Mouse (Mus musculus) layer of hippocampus, adult 6 months (tissue): Measurements from ENCODE around the gene Carm1. TPM values are rescaled to one million over a fixed set of nuclear protein-coding genes. Genes with fewer than 3 reads are reported as not detected.

ENCODE experiments used
- long read RNA-seq, 2 experiments: library from polyadenylated mRNA; unstranded; transcript quantifications; one replicate each; pipeline ENCODE4 v2.0.0; 2019 to 2020
- microRNA-seq: library from miRNA; unstranded; fragments of <30 nt; microRNA quantifications from one replicate; pipeline ENCODE4 v1.2.0, GENCODE M21; 2020
- polyA plus RNA-seq: library from polyadenylated mRNA; unstranded; fragments of <200 nt; fragmentation: Nextera tagmentation; gene quantifications from 2 replicates; pipeline ENCODE4 v1.2.3, GENCODE M21; 2021

Carm1 gene
- 6.5 and 7.8 TPM in 2 replicates for polyA plus RNA-seq
- long read RNA-seq, experiment 1, partial matches to known transcripts = 19 of 27 reads
- long read RNA-seq, experiment 1, other reads (novel, unspliced or antisense) = 2 of 27 reads
- long read RNA-seq, experiment 2, transcript Carm1-201 (16 exons, 3,220 nt) = major isoform, 19 of 60 reads
- long read RNA-seq, experiment 2, partial matches to known transcripts = 32 of 60 reads
- long read RNA-seq, experiment 2, other reads (novel, unspliced or antisense) = 6 of 60 reads

DNA sequence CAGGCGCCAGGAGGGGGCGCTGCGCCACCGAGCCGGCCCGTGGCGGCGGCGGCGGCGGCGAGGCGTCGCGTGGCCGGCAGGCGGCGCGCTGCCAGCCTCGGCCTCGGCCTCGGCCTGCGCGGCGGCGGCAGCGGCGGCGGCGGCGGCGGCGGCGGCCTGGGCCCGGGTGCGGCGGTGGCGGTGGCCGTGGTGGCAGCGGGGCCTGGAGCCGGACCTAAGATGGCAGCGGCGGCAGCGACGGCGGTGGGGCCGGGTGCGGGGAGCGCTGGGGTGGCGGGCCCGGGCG is at the start of gene Carm1:
Gene Carm1, plus strand, starts transcription at position 106 of the 286 bp plus-strand sequence.

DNA sequence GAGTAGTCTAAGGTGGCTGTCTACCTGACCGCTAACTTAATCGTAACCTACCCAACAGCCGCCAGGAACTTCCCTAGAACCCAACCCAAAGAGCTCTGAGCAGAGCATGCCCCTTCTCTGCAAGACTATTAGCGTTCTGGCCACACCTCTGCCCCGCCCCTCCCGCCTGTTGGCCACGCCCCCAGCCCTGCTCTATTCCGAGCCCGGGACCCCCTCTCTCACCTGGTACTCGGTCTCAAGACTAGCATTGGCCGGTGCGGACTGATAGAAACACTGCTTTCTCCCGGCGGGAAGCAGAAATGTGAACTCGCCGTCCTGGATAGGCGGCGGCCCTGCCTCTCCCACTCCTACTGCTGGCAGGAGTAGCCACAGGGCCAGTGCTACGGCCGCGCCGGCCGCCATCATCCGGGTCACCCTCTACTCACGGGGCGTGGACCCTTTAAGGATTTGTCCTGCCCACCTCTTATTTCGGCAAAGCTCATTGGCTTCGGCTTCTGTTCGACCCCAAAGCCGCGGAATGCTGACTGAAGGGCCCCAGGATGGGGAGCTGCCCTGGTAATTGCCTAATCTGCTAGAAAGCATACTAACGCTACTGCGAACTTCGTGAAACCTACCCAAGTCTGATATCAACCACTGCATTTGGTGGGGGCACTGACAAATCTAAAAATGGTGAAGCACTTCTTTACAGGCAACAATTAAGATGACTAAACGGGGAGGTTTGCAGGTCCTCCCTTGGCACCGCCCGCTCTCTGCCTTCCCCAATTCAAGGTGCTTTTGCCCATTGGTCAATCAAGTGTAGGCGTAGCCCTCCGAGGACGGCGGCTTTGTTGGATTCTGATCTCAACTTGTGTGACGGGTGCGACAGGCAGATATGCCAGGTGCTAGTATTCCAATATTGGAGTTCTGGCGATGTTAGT is 36.7 kb upstream of the Carm1 start, which contains the start of gene Tmed1:
Gene Tmed1, minus strand, starts transcription at position 481 of the 917 bp plus-strand sequence.

DNA sequence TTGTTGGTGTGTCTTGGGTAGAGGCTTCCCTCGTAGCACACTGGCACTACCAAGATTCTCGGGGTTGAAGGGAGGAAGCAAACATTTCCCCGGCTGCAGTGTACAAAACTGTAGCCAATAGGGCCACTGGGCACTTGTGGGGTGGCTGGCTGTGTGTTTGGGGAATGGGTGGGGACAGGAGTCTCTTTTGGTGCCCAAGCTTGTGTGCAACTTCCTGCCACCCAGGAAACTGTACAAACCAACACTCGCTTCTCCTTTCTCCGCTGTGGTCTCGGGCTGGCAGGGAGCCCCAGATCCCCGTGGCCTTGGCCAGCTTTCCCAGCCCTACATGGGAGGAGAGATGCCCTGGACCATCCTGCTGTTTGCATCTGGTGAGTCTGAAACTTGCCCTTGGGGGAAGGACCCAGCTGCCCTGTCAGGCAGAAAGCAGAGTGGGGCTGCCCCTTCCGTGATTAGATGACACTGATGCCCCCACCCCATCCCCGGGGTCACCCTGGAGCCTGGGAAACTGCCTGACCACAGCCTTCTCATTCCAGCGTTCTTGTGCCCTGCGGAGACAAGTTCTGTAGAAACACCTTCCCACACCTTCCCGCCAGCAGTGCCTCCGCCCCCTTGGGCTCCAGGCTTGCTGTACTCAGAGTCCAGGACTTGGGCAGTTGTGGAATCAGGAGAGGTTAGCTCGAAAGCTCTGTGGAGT is 20.6 kb upstream of the Carm1 start, which contains the start of gene AB124611:
Gene AB124611, plus strand, starts transcription at position 240 of the 697 bp plus-strand sequence.

DNA sequence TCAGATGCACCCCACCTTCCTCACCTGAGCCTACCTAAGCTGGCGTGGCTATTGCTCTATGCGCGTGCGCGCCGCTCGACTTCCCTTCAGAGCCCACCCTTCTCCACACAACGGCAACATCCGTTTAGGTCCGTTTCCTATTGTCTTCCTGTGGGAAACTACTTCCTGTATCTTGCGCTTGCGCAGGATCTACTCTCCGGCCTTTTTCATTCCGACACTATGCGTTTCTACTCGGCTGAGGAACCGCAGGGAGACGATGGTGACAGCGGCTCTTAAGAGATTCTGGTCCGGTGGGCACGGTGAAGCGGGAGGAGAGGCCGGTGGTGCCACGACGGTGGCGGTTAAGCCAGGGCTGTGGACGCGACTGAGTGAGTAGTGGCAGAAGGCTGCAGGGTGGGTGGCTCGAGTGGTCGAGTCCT is 46.0 kb downstream of the Carm1 start, which contains the start of the genes Timm29 and Yipf2:
Gene Timm29, plus strand, starts transcription at position 20 of the 419 bp plus-strand sequence.
Gene Yipf2, minus strand, starts transcription at position 126 of the 419 bp plus-strand sequence.

DNA sequence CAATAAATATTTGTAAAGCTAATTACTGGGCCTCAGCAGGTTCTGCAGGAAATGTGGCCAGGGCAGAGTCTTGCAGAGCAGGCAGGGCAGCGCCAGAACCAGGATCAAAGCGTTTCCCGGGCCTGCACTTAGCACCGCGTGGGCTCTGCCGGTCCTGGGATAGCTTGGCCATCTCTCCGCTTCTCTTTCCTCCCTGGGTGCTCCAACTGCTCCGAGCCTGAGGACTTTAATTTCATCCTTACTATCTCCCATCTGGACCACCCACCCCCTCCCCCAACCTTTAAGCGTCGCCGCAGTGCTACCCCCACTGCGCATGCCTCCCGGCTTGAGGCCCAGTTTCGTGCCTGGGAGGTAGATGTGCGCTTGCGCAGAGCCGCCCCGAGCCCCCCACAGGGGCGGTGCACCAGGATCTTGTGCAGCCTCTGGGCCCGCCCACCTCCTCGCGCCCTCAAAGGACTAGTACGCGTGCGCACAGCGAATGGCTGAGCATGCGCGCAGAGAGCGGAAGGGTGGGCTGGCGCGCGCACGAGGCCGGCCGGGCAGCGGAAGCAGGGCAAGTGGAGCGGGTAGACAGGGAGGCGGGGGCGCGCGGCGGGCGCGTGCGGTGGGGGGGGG is 69.0 kb downstream of the Carm1 start, which contains the start of gene Smarca4:
Gene Smarca4, plus strand, starts transcription at position 553 of the 615 bp plus-strand sequence.

Small RNA genes within 50 kb of the gene (microRNA-seq; reads per million reads assigned to microRNA genes)
- not detected for gene Mir1946b

Other genes starting within 250 kb of the Carm1 start
- 0.53 and 0.93 TPM in 2 replicates for gene Ap1m2, start 234.6 kb upstream of the Carm1 start, polyA plus RNA-seq
- gene Slc44a2, start 226.2 kb upstream of the Carm1 start, polyA plus RNA-seq = 18.0 and 18.1 TPM in 2 replicates
- gene Ilf3, start 179.0 kb upstream of the Carm1 start, polyA plus RNA-seq = 102 and 148 TPM in 2 replicates
- 19.7 and 20.8 TPM in 2 replicates for gene Qtrt1, start 135.1 kb upstream of the Carm1 start, polyA plus RNA-seq
- gene Dnm2, start 122.0 kb upstream of the Carm1 start, polyA plus RNA-seq = 23.4 and 27.0 TPM in 2 replicates
- gene Tmed1, start 36.6 kb upstream of the Carm1 start, polyA plus RNA-seq = 32.1 and 34.7 TPM in 2 replicates
- 0.28 and 0.41 TPM in 2 replicates for gene AB124611, start 20.7 kb upstream of the Carm1 start, polyA plus RNA-seq
- 39.3 and 42.6 TPM in 2 replicates for gene Timm29, start 45.8 kb downstream of the Carm1 start, polyA plus RNA-seq
- gene Yipf2, start 45.9 kb downstream of the Carm1 start, polyA plus RNA-seq = 15.1 and 15.9 TPM in 2 replicates
- gene Smarca4, start 69.3 kb downstream of the Carm1 start, polyA plus RNA-seq = 28.6 and 29.2 TPM in 2 replicates
- gene Ldlr, start 176.6 kb downstream of the Carm1 start, polyA plus RNA-seq = 3.0 and 4.8 TPM in 2 replicates
- 2.6 and 3.9 TPM in 2 replicates for gene Spc24, start 213.4 kb downstream of the Carm1 start, polyA plus RNA-seq